Mouse (Mus musculus): ENCODE data around the gene Vmn1r208.
"Not testable (repeated sequence)": the region's sequence is repeated elsewhere in the genome, so short reads cannot be mapped to it uniquely, and the experiment has no call there.

- TF ChIP-seq POLR2A, CTCF (IDR thresholded peaks at IDR 0.05; ENCODE audit: insufficient read depth, low read depth, low read length): not testable (repeated sequence)
Measured at GRCm38 (mm10) chr13:22729529-22729928, 47.7 kb downstream of the Vmn1r208 start, which contains the start of gene Vmn1r207-ps.
